Comparison of ENCODE assay signal across 23 mouse cellular contexts in genomic region chr11:97937469-97938105, GRCm38 (mm10). TPM values are rescaled to one million over a fixed set of nuclear protein-coding genes. Genes with fewer than 3 reads are reported as not detected.
DNase-seq lines count a peak whose midpoint lies in the region; ATAC-seq lines count a peak whose summit lies in the region.
"Had no signal": no experiment of that assay in that cellular context is flagged by ENCODE, and none has a peak within 500 bp of the region (broad histone marks: within the 10 kb centered on the region; RNA-seq: fewer than 3 reads in every experiment).

No protein-coding gene starts in this region.

- peaks cover 12% of the 10 kb centered on the region for H3K27me3 ChIP-seq in heart, embryonic 10.5 days (ENCODE audit: insufficient read depth, poor library complexity, severe bottlenecking)
- no peaks in the 10 kb centered on the region for H3K27me3 ChIP-seq in forebrain, embryonic 11.5 days (ENCODE audit: control insufficient read depth, insufficient read depth, low read length)
- H3K27me3 ChIP-seq: embryonic facial prominence, embryonic 15.5 days; forebrain, embryonic 13.5 days; hindbrain, embryonic 15.5 days; midbrain, embryonic 13.5 days; neural tube, embryonic 15.5 days had no signal

- ATAC-seq in forebrain, embryonic 11.5 days (replicated peaks; ENCODE audit: low FRiP score), result no peak
- ATAC-seq: forebrain, embryonic 13.5 days; midbrain, embryonic 13.5 days had no signal

- peak; percentile 84 for DNase-seq in heart, adult 11 months
- DNase-seq in heart, embryonic 10.5 days (ENCODE audit: low spot score), result no peak
- DNase-seq in kidney, postnatal 10 days, result peak; percentile 28
- no peak for DNase-seq in kidney, postnatal 36 days
- DNase-seq in 3T3-L1 (ENCODE audit: low read depth, low spot score) (peak; percentile 51), NIH3T3 (ENCODE audit: low read depth) (peak; percentile 70)
- DNase-seq in forebrain, embryonic 11.5 days (ENCODE audit: low spot score), result no peak
- DNase-seq in layer of hippocampus, postnatal 14 days (ENCODE audit: low spot score in 2 of 2), result no peak
- DNase-seq: cerebellum, adult 11-12 months; cerebellum, adult 9-11 months; right cerebral cortex, postnatal 25 days had no signal

- H3K4me1 ChIP-seq in heart, embryonic 10.5 days, result no peaks in the 10 kb centered on the region
- no peaks in the 10 kb centered on the region for H3K4me1 ChIP-seq in forebrain, embryonic 11.5 days (replicated peaks; ENCODE audit: control insufficient read depth, insufficient read depth, low read length)
- H3K4me1 ChIP-seq: embryonic facial prominence, embryonic 15.5 days; forebrain, embryonic 13.5 days; heart, embryonic 15.5 days; hindbrain, embryonic 10.5 days; hindbrain, embryonic 15.5 days; midbrain, embryonic 13.5 days; neural tube, embryonic 15.5 days had no signal

- WGBS in heart, embryonic 10.5 days, result 68% methylated on average over 2 of the region's 2 CpGs
- 81% methylated on average over 2 of the region's 2 CpGs for WGBS in forebrain, embryonic 11.5 days

- no peak overlapping the region for H3K4me3 ChIP-seq in heart, embryonic 10.5 days
- no peak overlapping the region for H3K4me3 ChIP-seq in forebrain, embryonic 11.5 days (ENCODE audit: low read depth, low read length)
- H3K4me3 ChIP-seq: embryonic facial prominence, embryonic 15.5 days; forebrain, embryonic 13.5 days; heart, embryonic 15.5 days; hindbrain, embryonic 10.5 days; hindbrain, embryonic 15.5 days; megakaryocyte, embryonic 14.5 days; midbrain, embryonic 13.5 days; neural tube, embryonic 15.5 days had no signal

- H3K9me3 ChIP-seq in heart, embryonic 10.5 days, result no peaks in the 10 kb centered on the region
- no peaks in the 10 kb centered on the region for H3K9me3 ChIP-seq in forebrain, embryonic 11.5 days (ENCODE audit: control insufficient read depth, low read length)
- H3K9me3 ChIP-seq: embryonic facial prominence, embryonic 15.5 days; forebrain, embryonic 13.5 days; G1E; heart, embryonic 15.5 days; hindbrain, embryonic 10.5 days; hindbrain, embryonic 15.5 days; megakaryocyte, embryonic 14.5 days; midbrain, embryonic 13.5 days; neural tube, embryonic 15.5 days had no signal

- no peak overlapping the region for H3K27ac ChIP-seq in heart, embryonic 10.5 days
- H3K27ac ChIP-seq in forebrain, embryonic 11.5 days (ENCODE audit: low read depth, low read length), result no peak overlapping the region
- H3K27ac ChIP-seq: embryonic facial prominence, embryonic 15.5 days; forebrain, embryonic 13.5 days; heart, embryonic 15.5 days; hindbrain, embryonic 10.5 days; hindbrain, embryonic 15.5 days; midbrain, embryonic 13.5 days; neural tube, embryonic 15.5 days; stomach, postnatal 0 days had no signal

- no peak overlapping the region for H3K9ac ChIP-seq in forebrain, embryonic 11.5 days (ENCODE audit: low read length)
- H3K9ac ChIP-seq: embryonic facial prominence, embryonic 15.5 days; forebrain, embryonic 13.5 days; heart, embryonic 15.5 days; hindbrain, embryonic 15.5 days; midbrain, embryonic 13.5 days; neural tube, embryonic 15.5 days had no signal

- H3K4me2 ChIP-seq in forebrain, embryonic 11.5 days (ENCODE audit: low read depth, low read length, severe bottlenecking), result no peak overlapping the region
- H3K4me2 ChIP-seq: embryonic facial prominence, embryonic 15.5 days; forebrain, embryonic 13.5 days; heart, embryonic 15.5 days; hindbrain, embryonic 15.5 days; liver, embryonic 11.5 days; midbrain, embryonic 13.5 days; neural tube, embryonic 15.5 days had no signal

- no peaks in the 10 kb centered on the region for H3K36me3 ChIP-seq in heart, embryonic 10.5 days
- no peaks in the 10 kb centered on the region for H3K36me3 ChIP-seq in forebrain, embryonic 11.5 days (ENCODE audit: control insufficient read depth, insufficient read depth, low read length)
- H3K36me3 ChIP-seq: embryonic facial prominence, embryonic 15.5 days; heart, embryonic 15.5 days; hindbrain, embryonic 10.5 days; hindbrain, embryonic 15.5 days; midbrain, embryonic 13.5 days; neural tube, embryonic 15.5 days had no signal

RNA-seq across cellular contexts. Expression of gene Plxdc1, which starts 48.7 kb away (rescaled TPM):
- polyA plus RNA-seq in heart, embryonic 10.5 days (2016; fragmentation: Nextera tagmentation; extraction: Ambion mirVana), result not detected in 2 replicates
- 0.20 TPM in 1 of 2 replicates, not detected in the other for polyA plus RNA-seq in forebrain, embryonic 11.5 days (2014; fragmentation: Nextera tagmentation; extraction: Ambion mirVana)
- 1 to 10 TPM; 7.9 to 9.6 TPM for total RNA-seq in layer of hippocampus, postnatal 14 days (2021)

RNA-seq across cellular contexts. Expression of gene Fbxo47, which starts 53.6 kb away (rescaled TPM):
- polyA plus RNA-seq in heart, embryonic 10.5 days (2016; fragmentation: Nextera tagmentation; extraction: Ambion mirVana), result 0.55 and 0.70 TPM in 2 replicates
- polyA plus RNA-seq in forebrain, embryonic 11.5 days (2014; fragmentation: Nextera tagmentation; extraction: Ambion mirVana), result 0.40 and 0.83 TPM in 2 replicates
- total RNA-seq in layer of hippocampus, postnatal 14 days (2021), result under 1 TPM; 0.41 to 0.50 TPM
- total RNA-seq: gastrocnemius, postnatal 36 days had no signal
- polyA plus RNA-seq: G1E had no signal

RNA-seq across cellular contexts. Expression of gene Arl5c, which starts 58.4 kb away (rescaled TPM):
- polyA plus RNA-seq in heart, embryonic 10.5 days (2016; fragmentation: Nextera tagmentation; extraction: Ambion mirVana), result 9.8 and 15.7 TPM in 2 replicates
- polyA plus RNA-seq in forebrain, embryonic 11.5 days (2014; fragmentation: Nextera tagmentation; extraction: Ambion mirVana), result 10.4 and 12.3 TPM in 2 replicates
- total RNA-seq in layer of hippocampus, postnatal 14 days (2021), result 1 to 10 TPM; 1.5 to 1.6 TPM
- polyA plus RNA-seq: G1E had no signal

Comparison
In these comparisons a context has a peak if more than half of its experiments do, and no peak if none do; other contexts are left out.
1. DNase-seq: peak in heart, adult 11 months (single experiment), kidney, postnatal 10 days (single experiment), 3T3-L1 (single experiment) and NIH3T3 (single experiment); none in heart, embryonic 10.5 days (single experiment), kidney, postnatal 36 days (0 of 2), forebrain, embryonic 11.5 days (single experiment) and layer of hippocampus, postnatal 14 days (0 of 2).